Mouse (Mus musculus) embryonic facial prominence, embryonic 11.5 days (tissue): ENCODE results near the gene Rac2. TPM values are rescaled to one million over a fixed set of nuclear protein-coding genes. Genes with fewer than 3 reads are reported as not detected.

ENCODE experiments used
- ATAC-seq: fragments of 200-750 bp; cut with Nextera tagmentation; replicated peaks from 2 replicates; pipeline ENCODE4 v1.8.0; 2017; ENCODE audit warnings: low read depth; ENCODE audit not compliant: insufficient number of reproducible peaks, low FRiP score, low TSS enrichment
- DNase-seq: peaks from one replicate; pipeline ENCODE4 v3.0.0-alpha.2; 2015; ENCODE audit warnings: low spot score
- H3K27ac ChIP-seq: fragments of 300-500 bp; sonication (generic); replicated peaks from 2 replicates; pipeline ENCODE4 v1.5.1; 2014; ENCODE audit warnings: mild to moderate bottlenecking, low read depth, low read length, control low read depth
- H3K27me3 ChIP-seq: fragments of 300-500 bp; sonication (generic); 2 replicates; pipeline ENCODE4 v1.6.1; 2014; ENCODE audit warnings: mild to moderate bottlenecking, low read length, moderate library complexity, mixed read lengths; ENCODE audit not compliant: control insufficient read depth, insufficient read depth
- H3K36me3 ChIP-seq: fragments of 300-500 bp; sonication (generic); replicated peaks from 2 replicates; pipeline ENCODE4 v1.6.1; 2014; ENCODE audit warnings: low read depth, mild to moderate bottlenecking, low read length, moderate library complexity, mixed read lengths; ENCODE audit not compliant: control insufficient read depth, insufficient read depth
- H3K4me1 ChIP-seq: fragments of 300-500 bp; sonication (generic); 2 replicates; pipeline ENCODE4 v1.6.1; 2014; ENCODE audit warnings: low read length, mixed read lengths; ENCODE audit not compliant: control insufficient read depth, insufficient read depth
- H3K4me2 ChIP-seq: fragments of 300-500 bp; sonication (generic); 2 replicates; pipeline ENCODE4 v1.6.1; 2014; ENCODE audit warnings: low read depth, mild to moderate bottlenecking, control low read depth, low read length, moderate library complexity
- H3K4me3 ChIP-seq: fragments of 300-500 bp; sonication (generic); 2 replicates; pipeline ENCODE4 v1.5.1; 2014; ENCODE audit warnings: low read depth, low read length, control low read depth
- H3K9ac ChIP-seq: fragments of 300-500 bp; sonication (generic); replicated peaks from 2 replicates; pipeline ENCODE4 v1.6.1; 2014; ENCODE audit warnings: mild to moderate bottlenecking, control low read depth, low read length
- H3K9me3 ChIP-seq: fragments of 300-500 bp; sonication (generic); replicated peaks from 2 replicates; pipeline ENCODE4 v1.6.1; 2016; ENCODE audit warnings: mild to moderate bottlenecking, low read length, inconsistent platforms, mixed read lengths; ENCODE audit not compliant: control insufficient read depth
- WGBS: fragments of 180-500 bp; shearing (Covaris S2); extraction: QIAGEN DNeasy Blood & Tissue Kit; methylation state at CpG from one replicate; pipeline ENCODE4 v1.1.7; 2014; 5-methylcytosine and 5-hydroxymethylcytosine counted together
- polyA plus RNA-seq: library from polyadenylated mRNA; unstranded; fragments of >200 nt; fragmentation: Nextera tagmentation; extraction: Ambion mirVana; gene quantifications from 2 replicates; pipeline ENCODE4 v1.2.1, GENCODE M21; 2014

Rac2 gene
- polyA plus RNA-seq, 1 experiment from 2014 or later, result 4.5 TPM

GRCm38 (mm10) chr15:78587050-78587994 is 14.7 kb upstream of the Rac2 start:
- H3K36me3 ChIP-seq, result no peaks in the 10 kb centered on the region
- H3K9ac ChIP-seq, result no peak overlapping the region
- DNase-seq (peak; percentile 85), ATAC-seq (peak; percentile 60)
- H3K9me3 ChIP-seq, result no peaks in the 10 kb centered on the region
- no peak overlapping the region for H3K4me2 ChIP-seq
- H3K4me3 ChIP-seq, result no peak overlapping the region
- H3K27ac ChIP-seq, result no peak overlapping the region
- 54% methylated on average over 18 of the region's 18 CpGs for WGBS
- no peaks in the 10 kb centered on the region; the same call in 1 of the 2 replicates for H3K4me1 ChIP-seq
- no peaks in the 10 kb centered on the region; the same call in 1 of the 2 replicates for H3K27me3 ChIP-seq

DNA sequence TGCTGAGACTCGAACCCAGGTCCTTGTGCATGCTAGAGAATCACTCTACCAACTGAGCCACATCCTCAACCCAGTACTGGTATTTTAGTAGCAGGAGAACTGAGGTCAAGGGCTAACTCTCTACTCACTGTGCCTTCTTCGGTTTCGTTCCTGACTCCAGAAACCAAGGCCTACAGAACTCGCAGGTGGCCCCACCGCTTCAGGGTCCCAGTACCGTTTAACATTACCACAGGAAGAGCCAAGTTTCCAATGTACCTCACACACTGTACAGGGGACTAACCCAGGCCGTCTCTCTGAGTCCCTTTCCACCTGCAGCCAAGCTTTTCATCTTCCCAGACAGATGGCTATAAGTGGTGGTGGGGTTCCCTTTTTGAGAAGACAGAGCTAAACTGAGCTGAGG is 12.8 kb upstream of the Rac2 start:
- ATAC-seq (no peak), DNase-seq (no peak)
- 88% methylated on average over 7 of the region's 7 CpGs for WGBS
- Histone ChIP-seq H3K36me3 (no peaks in the 10 kb centered on the region), H3K27me3 (no peaks in the 10 kb centered on the region; the same call in 1 of the 2 replicates), H3K4me1 (peaks cover 3% of the 10 kb centered on the region; the same call in 1 of the 2 replicates), H3K9me3 (no peaks in the 10 kb centered on the region), H3K27ac (no peak overlapping the region), H3K4me2 (no peak overlapping the region), H3K9ac (no peak overlapping the region), H3K4me3 (no peak overlapping the region)

DNA sequence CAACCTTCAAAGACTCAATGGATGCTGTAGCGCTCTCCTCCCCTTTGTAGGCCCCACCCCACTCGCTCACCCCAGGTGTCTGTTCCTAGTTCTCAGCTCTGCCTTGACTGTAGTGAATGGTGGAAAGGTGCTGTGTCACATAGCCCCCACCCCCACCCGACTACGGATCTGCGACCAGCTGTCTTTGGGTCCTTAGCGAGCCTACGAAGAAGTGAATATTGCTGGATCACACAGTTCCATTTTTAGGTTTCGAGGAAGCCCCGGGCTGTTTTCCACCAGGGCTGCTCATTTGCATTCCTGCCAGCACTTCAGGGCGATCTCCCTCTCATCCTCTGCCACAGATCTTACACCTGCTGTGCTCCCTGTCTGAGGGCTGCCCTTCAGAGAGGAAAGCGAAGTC is 10.8 kb upstream of the Rac2 start:
- peaks cover 6% of the 10 kb centered on the region; the same call in 1 of the 2 replicates for H3K4me1 ChIP-seq
- DNase-seq (no peak), ATAC-seq (no peak)
- no peak overlapping the region for H3K4me3 ChIP-seq
- no peaks in the 10 kb centered on the region for H3K9me3 ChIP-seq
- H3K27me3 ChIP-seq, result no peaks in the 10 kb centered on the region; the same call in 1 of the 2 replicates
- 21% methylated on average over 11 of the region's 11 CpGs for WGBS
- no peaks in the 10 kb centered on the region for H3K36me3 ChIP-seq
- H3K9ac ChIP-seq, result no peak overlapping the region
- H3K4me2 ChIP-seq, result no peak overlapping the region
- H3K27ac ChIP-seq, result no peak overlapping the region

DNA sequence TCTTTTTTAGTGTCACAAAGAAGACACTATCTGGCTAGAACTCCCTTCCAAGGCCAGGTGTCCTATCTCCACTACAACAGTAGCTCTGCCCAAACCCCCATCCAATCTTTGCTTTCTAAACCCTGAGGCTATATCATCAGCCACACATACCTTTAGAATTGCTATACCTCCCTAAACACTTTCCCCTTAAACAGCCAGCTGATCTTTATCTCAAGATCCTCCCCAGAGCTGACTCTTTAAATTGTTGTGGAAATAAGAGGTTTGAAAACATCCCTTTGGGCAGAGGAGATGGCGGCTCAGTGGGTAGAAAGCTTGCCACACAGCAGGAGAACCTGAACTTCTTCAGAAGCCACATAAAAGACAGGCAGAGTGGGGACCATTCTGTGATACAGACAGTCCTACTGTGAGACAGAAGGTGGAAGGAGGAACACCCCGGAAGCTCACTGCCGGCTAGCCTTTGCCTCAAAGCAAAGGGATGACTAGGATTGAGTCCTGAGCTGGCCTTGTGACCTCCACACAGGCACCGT is 3.8 kb upstream of the Rac2 start:
- Histone ChIP-seq H3K36me3 (no peaks in the 10 kb centered on the region), H3K4me1 (peaks cover 6% of the 10 kb centered on the region; the same call in 1 of the 2 replicates), H3K9me3 (no peaks in the 10 kb centered on the region), H3K27ac (no peak overlapping the region), H3K9ac (no peak overlapping the region), H3K4me3 (no peak overlapping the region), H3K4me2 (no peak overlapping the region), H3K27me3 (no peaks in the 10 kb centered on the region)
- WGBS, result 57% methylated on average over 4 of the region's 4 CpGs
- ATAC-seq (no peak), DNase-seq (no peak)

DNA sequence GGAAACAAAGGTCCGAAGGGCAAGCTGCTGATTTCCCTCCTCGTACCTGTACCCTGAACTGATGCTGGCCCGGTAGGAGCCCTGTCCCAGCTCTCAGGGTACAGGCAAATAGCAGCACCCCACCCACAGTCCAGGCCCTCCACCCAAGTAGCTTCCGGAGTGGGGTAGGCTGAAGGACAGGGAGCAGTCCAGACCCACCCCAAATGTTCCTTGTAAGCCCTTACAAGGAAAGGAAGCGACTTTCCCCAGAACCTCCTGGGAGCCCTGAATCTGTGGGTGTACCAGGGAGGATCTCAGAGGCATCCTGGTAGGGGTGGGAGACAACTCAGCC is 348 bp downstream of the Rac2 start:
- Histone ChIP-seq H3K36me3 (no peaks in the 10 kb centered on the region), H3K4me3 (no peak overlapping the region), H3K4me1 (no peaks in the 10 kb centered on the region), H3K9ac (no peak overlapping the region), H3K9me3 (no peaks in the 10 kb centered on the region), H3K4me2 (no peak overlapping the region), H3K27me3 (no peaks in the 10 kb centered on the region), H3K27ac (no peak overlapping the region)
- no peak for DNase-seq
- 87% methylated on average over 5 of the region's 5 CpGs for WGBS
- no peak for ATAC-seq

- H3K9me3 ChIP-seq, result no peaks in the 10 kb centered on the region
- H3K27me3 ChIP-seq, result no peaks in the 10 kb centered on the region
- no peak overlapping the region for H3K27ac ChIP-seq
- WGBS, result 62% methylated on average over 16 of the region's 16 CpGs
- no peaks in the 10 kb centered on the region for H3K36me3 ChIP-seq
- no peak for ATAC-seq
- H3K4me2 ChIP-seq, result no peak overlapping the region
- H3K4me3 ChIP-seq, result no peak overlapping the region
- DNase-seq, result no peak
- H3K4me1 ChIP-seq, result no peaks in the 10 kb centered on the region
- no peak overlapping the region for H3K9ac ChIP-seq
These were observed 871 bp downstream of the Rac2 start for GRCm38 (mm10) chr15:78571554-78572269.

- H3K9ac ChIP-seq, result no peak overlapping the region
- DNase-seq (no peak), ATAC-seq (no peak)
- WGBS, result 95% methylated on average over 5 of the region's 5 CpGs
- no peak overlapping the region for H3K4me3 ChIP-seq
- H3K4me1 ChIP-seq, result no peaks in the 10 kb centered on the region
- H3K27ac ChIP-seq, result no peak overlapping the region
- no peak overlapping the region for H3K4me2 ChIP-seq
- no peaks in the 10 kb centered on the region for H3K9me3 ChIP-seq
- no peaks in the 10 kb centered on the region for H3K36me3 ChIP-seq
- H3K27me3 ChIP-seq, result no peaks in the 10 kb centered on the region
These were observed 2.4 kb downstream of the Rac2 start for GRCm38 (mm10) chr15:78570170-78570569.
